Mouse (Mus musculus) midbrain, postnatal 0 days (tissue): Measurements from ENCODE around the gene Adamts12. TPM values are rescaled to one million over a fixed set of nuclear protein-coding genes. Genes with fewer than 3 reads are reported as not detected.

Experiments
- ATAC-seq: fragments of 200-750 bp; cut with Nextera tagmentation; 2 replicates; pipeline ENCODE4 v1.8.0; 2017; ENCODE audit warnings: moderate number of reproducible peaks, mild to moderate bottlenecking, moderate TSS enrichment, moderate library complexity; ENCODE audit not compliant: low FRiP score
- DNase-seq: peaks from one replicate; pipeline ENCODE4 v3.0.0-alpha.2; 2015; ENCODE audit warnings: low spot score
- H3K27ac ChIP-seq: fragments of 300-500 bp; sonication (generic); 2 replicates; pipeline ENCODE4 v1.5.1; 2014; ENCODE audit warnings: low read depth, mild to moderate bottlenecking, low read length, mixed read lengths
- H3K27me3 ChIP-seq: fragments of 300-500 bp; sonication (generic); 2 replicates; pipeline ENCODE4 v1.6.1; 2014; ENCODE audit warnings: low read length, control low read depth, mixed read lengths; ENCODE audit not compliant: insufficient read depth
- H3K36me3 ChIP-seq: fragments of 300-500 bp; sonication (generic); 2 replicates; pipeline ENCODE4 v1.6.1; 2014; ENCODE audit warnings: low read length, control low read depth, mixed read lengths; ENCODE audit not compliant: insufficient read depth
- H3K4me1 ChIP-seq: fragments of 300-500 bp; sonication (generic); 2 replicates; pipeline ENCODE4 v1.6.1; 2014; ENCODE audit warnings: mild to moderate bottlenecking, control low read depth, antibody characterized with exemption, low read length, mixed read lengths; ENCODE audit not compliant: insufficient read depth
- H3K4me2 ChIP-seq: fragments of 300-500 bp; sonication (generic); 2 replicates; pipeline ENCODE4 v1.6.1; 2014; ENCODE audit warnings: low read depth, mild to moderate bottlenecking, low read length, mixed read lengths; ENCODE audit not compliant: poor library complexity, severe bottlenecking
- H3K4me3 ChIP-seq: fragments of 300-500 bp; sonication (generic); 2 replicates; pipeline ENCODE4 v1.5.1; 2014; ENCODE audit warnings: low read depth, mild to moderate bottlenecking, low read length, moderate library complexity
- H3K9ac ChIP-seq: fragments of 300-500 bp; sonication (generic); replicated peaks from 2 replicates; pipeline ENCODE4 v1.6.1; 2014; ENCODE audit warnings: mild to moderate bottlenecking, low read length, moderate library complexity, mixed read lengths; ENCODE audit not compliant: poor library complexity, severe bottlenecking
- H3K9me3 ChIP-seq: fragments of 300-500 bp; sonication (generic); 2 replicates; pipeline ENCODE4 v1.6.1; 2016; ENCODE audit warnings: low read length, control low read depth
- CTCF ChIP-seq: IDR thresholded peaks from 2 replicates; pipeline ENCODE4 v1.5.1; 2016; ENCODE audit warnings: antibody characterized with exemption, mild to moderate bottlenecking
- WGBS: fragments of 180-500 bp; shearing (Covaris S2); extraction: QIAGEN DNeasy Blood & Tissue Kit; methylation state at CpG from one replicate; pipeline ENCODE4 v1.1.7; 2014; 5-methylcytosine and 5-hydroxymethylcytosine counted together
- polyA plus RNA-seq: library from polyadenylated mRNA; unstranded; fragments of >200 nt; fragmentation: Nextera tagmentation; extraction: Ambion mirVana; gene quantifications from 2 replicates; pipeline ENCODE4 v1.2.1, GENCODE M21; 2015
- total RNA-seq: library from RNA; depleted of rRNA; stranded (reverse); fragments of >200 nt; gene quantifications from 2 replicates; pipeline ENCODE4 v1.2.3, GENCODE M21; 2014

Gene Adamts12
- total and polyA plus RNA-seq, 2 experiments from 2014 or later: 0.94 to 7.4 TPM

GRCm38 (mm10) chr15:11204934-11205333, 140.3 kb downstream of the Adamts12 start:
- H3K9me3 ChIP-seq: no peaks in the 10 kb centered on the region
- H3K27ac ChIP-seq: no peak overlapping the region
- ATAC-seq: no peak
- H3K4me3 ChIP-seq: no peak overlapping the region
- no peaks in the 10 kb centered on the region for H3K4me1 ChIP-seq
- no peaks in the 10 kb centered on the region for H3K27me3 ChIP-seq
- H3K4me2 ChIP-seq: no peak overlapping the region
- no peak for TF ChIP-seq CTCF
- no peak overlapping the region for H3K9ac ChIP-seq
- DNase-seq: no peak
- no peaks in the 10 kb centered on the region for H3K36me3 ChIP-seq
- WGBS: 90% methylated on average over 3 of the region's 3 CpGs

- H3K27ac ChIP-seq: no peak overlapping the region
- no peaks in the 10 kb centered on the region for H3K36me3 ChIP-seq
- no peaks in the 10 kb centered on the region for H3K9me3 ChIP-seq
- no peak overlapping the region for H3K9ac ChIP-seq
- ATAC-seq: no peak
- H3K4me3 ChIP-seq: no peak overlapping the region
- no peak overlapping the region for H3K4me2 ChIP-seq
- no peaks in the 10 kb centered on the region for H3K27me3 ChIP-seq
- no peaks in the 10 kb centered on the region for H3K4me1 ChIP-seq
- 87% methylated on average over 6 of the region's 6 CpGs for WGBS
- TF ChIP-seq CTCF: no peak
- no peak for DNase-seq
These were observed 146.4 kb downstream of the Adamts12 start for GRCm38 (mm10) chr15:11210976-11211375.

GRCm38 (mm10) chr15:11233906-11234632, 169.5 kb downstream of the Adamts12 start:
- Histone ChIP-seq H3K4me2 (no peak overlapping the region), H3K9ac (no peak overlapping the region), H3K4me3 (no peak overlapping the region), H3K4me1 (no peaks in the 10 kb centered on the region), H3K36me3 (no peaks in the 10 kb centered on the region), H3K9me3 (no peaks in the 10 kb centered on the region), H3K27me3 (no peaks in the 10 kb centered on the region), H3K27ac (no peak overlapping the region)
- ATAC-seq (no peak), DNase-seq (no peak)
- TF ChIP-seq CTCF: no peak
- 87% methylated on average over 4 of the region's 4 CpGs for WGBS

GRCm38 (mm10) chr15:11240406-11240805, 175.8 kb downstream of the Adamts12 start:
- Histone ChIP-seq H3K36me3 (no peaks in the 10 kb centered on the region), H3K4me2 (no peak overlapping the region), H3K27ac (no peak overlapping the region), H3K9me3 (no peaks in the 10 kb centered on the region), H3K4me3 (no peak overlapping the region), H3K9ac (no peak overlapping the region), H3K27me3 (no peaks in the 10 kb centered on the region), H3K4me1 (no peaks in the 10 kb centered on the region)
- TF ChIP-seq CTCF: no peak
- DNase-seq: no peak
- no peak for ATAC-seq
- WGBS: 87% methylated on average over 3 of the region's 3 CpGs

- 90% methylated on average over 2 of the region's 2 CpGs for WGBS
- Histone ChIP-seq H3K9me3 (no peaks in the 10 kb centered on the region), H3K9ac (no peak overlapping the region), H3K27me3 (no peaks in the 10 kb centered on the region), H3K4me3 (no peak overlapping the region), H3K36me3 (no peaks in the 10 kb centered on the region), H3K4me1 (no peaks in the 10 kb centered on the region), H3K27ac (no peak overlapping the region), H3K4me2 (no peak overlapping the region)
- no peak for TF ChIP-seq CTCF
- no peak for DNase-seq
- no peak for ATAC-seq
These were observed 176.7 kb downstream of the Adamts12 start for GRCm38 (mm10) chr15:11241288-11241687.

GRCm38 (mm10) chr15:11246402-11246801, 181.8 kb downstream of the Adamts12 start:
- H3K4me1 ChIP-seq: no peaks in the 10 kb centered on the region
- H3K9me3 ChIP-seq: no peaks in the 10 kb centered on the region
- 82% methylated on average over 1 of the region's 1 CpGs for WGBS
- no peak overlapping the region for H3K9ac ChIP-seq
- H3K4me2 ChIP-seq: no peak overlapping the region
- H3K36me3 ChIP-seq: no peaks in the 10 kb centered on the region
- DNase-seq: no peak
- no peak for TF ChIP-seq CTCF
- no peak overlapping the region for H3K27ac ChIP-seq
- ATAC-seq: no peak
- no peaks in the 10 kb centered on the region for H3K27me3 ChIP-seq
- H3K4me3 ChIP-seq: no peak overlapping the region
